Mouse (Mus musculus) myocyte (in vitro differentiated cells): Measurements from ENCODE around the gene Ankrd33.
A peak's percentile ranks its signal among the peaks of the same experiment; 100 is the strongest.

Experiments
- CEBPB ChIP-seq: IDR thresholded peaks from 2 replicates; pipeline ENCODE4 v1.6.1; 2011; ENCODE audit warnings: mild to moderate bottlenecking, moderate library complexity; ENCODE audit not compliant: poor library complexity, insufficient read depth, severe bottlenecking
- E2F4 ChIP-seq: IDR thresholded peaks from one replicate; pipeline ENCODE4 v1.6.1; 2011; ENCODE audit warnings: mild to moderate bottlenecking, control low read depth, moderate library complexity; ENCODE audit not compliant: insufficient read depth
- MAX ChIP-seq: IDR thresholded peaks from one replicate; pipeline ENCODE4 v1.6.1; 2011; ENCODE audit warnings: low read depth, mild to moderate bottlenecking, control low read depth
- MYOD1 ChIP-seq, 3 experiments: IDR thresholded peaks; one replicate each; pipeline ENCODE4 v1.6.1; 2011; ENCODE audit warnings: control low read depth in 2 of 3, low read depth in 2 of 3, mild to moderate bottlenecking in 2 of 3, moderate library complexity in 1 of 3; ENCODE audit not compliant: insufficient read length in 2 of 3, control insufficient read depth in 1 of 3
- MYOG ChIP-seq, 3 experiments: IDR thresholded peaks; one replicate each; pipeline ENCODE4 v1.6.1; 2011; ENCODE audit warnings: control low read depth in 2 of 3, low read depth in 2 of 3, mild to moderate bottlenecking in 2 of 3; ENCODE audit not compliant: insufficient read length in 2 of 3, control insufficient read depth in 1 of 3, insufficient read depth in 1 of 3
- POLR2A ChIP-seq: IDR thresholded peaks from one replicate; pipeline ENCODE4 v1.6.1; 2011; ENCODE audit warnings: low read depth, mild to moderate bottlenecking, control low read depth, moderate library complexity; ENCODE audit not compliant: insufficient read length
- POLR2AphosphoS2 ChIP-seq: IDR thresholded peaks from one replicate; pipeline ENCODE4 v1.6.1; 2011; ENCODE audit warnings: low read depth, control low read depth; ENCODE audit not compliant: insufficient read length
- SRF ChIP-seq: IDR thresholded peaks from one replicate; pipeline ENCODE4 v1.6.1; 2011; ENCODE audit warnings: low read depth; ENCODE audit not compliant: control insufficient read depth, insufficient read length
- TCF12 ChIP-seq: IDR thresholded peaks from one replicate; pipeline ENCODE4 v1.6.1; 2011; ENCODE audit warnings: mild to moderate bottlenecking, control low read depth; ENCODE audit not compliant: poor library complexity, insufficient read depth, severe bottlenecking
- USF1 ChIP-seq: IDR thresholded peaks from one replicate; pipeline ENCODE4 v1.6.1; 2011; ENCODE audit warnings: low read depth, mild to moderate bottlenecking, control low read depth, moderate library complexity

DNA sequence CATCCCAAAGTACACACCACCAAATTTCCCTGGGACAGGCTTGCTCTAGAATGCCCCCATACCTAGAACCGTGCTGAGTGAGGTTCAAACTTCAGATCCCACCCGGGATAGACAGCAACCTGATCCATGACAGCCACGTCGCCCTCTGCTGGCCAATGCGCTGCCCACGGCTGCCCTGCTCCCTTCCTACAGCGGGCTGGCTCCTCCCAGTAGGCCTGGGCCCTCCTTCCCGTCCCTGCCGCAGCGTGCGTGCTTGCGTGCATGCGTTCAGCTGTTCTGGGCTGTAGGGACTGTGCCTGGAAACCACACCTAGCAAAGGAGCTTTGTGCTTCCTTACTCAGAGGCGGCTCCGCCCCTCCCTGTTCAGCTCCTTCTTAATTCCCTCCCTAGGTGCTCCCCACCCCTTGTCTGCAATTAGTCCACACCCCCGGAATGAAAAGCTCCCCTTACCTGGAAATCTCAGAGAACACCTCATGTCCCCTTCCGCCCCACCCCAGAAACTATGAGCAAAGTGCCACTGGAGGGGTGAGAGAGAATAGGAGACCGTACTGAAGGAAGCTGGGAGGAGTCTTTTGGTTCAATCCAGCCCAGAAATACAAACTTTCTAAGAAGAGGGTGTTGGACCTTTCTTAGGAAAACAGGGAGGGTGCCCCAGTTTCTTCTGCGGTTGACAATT lies 30.0 kb downstream of the Ankrd33 start:
- TF ChIP-seq POLR2AphosphoS2 (peak; percentile 36), CEBPB (no peak), MYOG (IDR thresholded peaks at IDR 0.05; ENCODE audit: control insufficient read depth in 1 of 3, insufficient read depth in 1 of 3, insufficient read length in 2 of 3, low read depth in 2 of 3) (peak; percentile 61 to 95 (median 95)), POLR2A (peak; percentile 66), MYOD1 (IDR thresholded peaks at IDR 0.05; ENCODE audit: control insufficient read depth in 1 of 3, insufficient read length in 2 of 3, low read depth in 2 of 3) (peak in 2 of 3 experiments; percentile 87 to 92), USF1 (no peak), SRF (peak; percentile 72), E2F4 (no peak), TCF12 (no peak), MAX (no peak)
